Mouse (Mus musculus) midbrain, embryonic 10.5 days (tissue): ENCODE data around the gene Xrcc1. TPM values are rescaled to one million over a fixed set of nuclear protein-coding genes. Genes with fewer than 3 reads are reported as not detected.

Source experiments
- DNase-seq: peaks from one replicate; pipeline ENCODE4 v3.0.0-alpha.2; 2017; ENCODE audit warnings: low spot score
- H3K27ac ChIP-seq: fragments of 300-500 bp; sonication (generic); replicated peaks from 2 replicates; pipeline ENCODE4 v1.5.1; 2016; ENCODE audit warnings: mild to moderate bottlenecking
- H3K27me3 ChIP-seq: fragments of 300-500 bp; sonication (generic); 2 replicates; pipeline ENCODE4 v1.6.1; 2016; ENCODE audit warnings: low read depth, mild to moderate bottlenecking; ENCODE audit not compliant: poor library complexity, severe bottlenecking
- H3K36me3 ChIP-seq: fragments of 300-500 bp; sonication (generic); 2 replicates; pipeline ENCODE4 v1.6.1; 2016; ENCODE audit warnings: mild to moderate bottlenecking, moderate library complexity
- H3K4me1 ChIP-seq: fragments of 300-500 bp; sonication (generic); 2 replicates; pipeline ENCODE4 v1.6.1; 2016
- H3K4me3 ChIP-seq: fragments of 300-500 bp; sonication (generic); 2 replicates; pipeline ENCODE4 v1.5.1; 2016; ENCODE audit warnings: mild to moderate bottlenecking, moderate library complexity
- H3K9me3 ChIP-seq: fragments of 300-500 bp; sonication (generic); replicated peaks from 2 replicates; pipeline ENCODE4 v1.6.1; 2016; ENCODE audit warnings: mild to moderate bottlenecking
- WGBS: fragments of 180-500 bp; shearing (Covaris S2); methylation state at CpG from one replicate; pipeline ENCODE4 v1.1.7; 2016; 5-methylcytosine and 5-hydroxymethylcytosine counted together
- polyA plus RNA-seq: library from polyadenylated mRNA; unstranded; fragments of >200 nt; fragmentation: Nextera tagmentation; extraction: Ambion mirVana; gene quantifications from 2 replicates; pipeline ENCODE4 v1.2.1, GENCODE M21; 2016

Xrcc1 gene
- polyA plus RNA-seq, 1 experiment from 2014 or later: 160 TPM

DNA sequence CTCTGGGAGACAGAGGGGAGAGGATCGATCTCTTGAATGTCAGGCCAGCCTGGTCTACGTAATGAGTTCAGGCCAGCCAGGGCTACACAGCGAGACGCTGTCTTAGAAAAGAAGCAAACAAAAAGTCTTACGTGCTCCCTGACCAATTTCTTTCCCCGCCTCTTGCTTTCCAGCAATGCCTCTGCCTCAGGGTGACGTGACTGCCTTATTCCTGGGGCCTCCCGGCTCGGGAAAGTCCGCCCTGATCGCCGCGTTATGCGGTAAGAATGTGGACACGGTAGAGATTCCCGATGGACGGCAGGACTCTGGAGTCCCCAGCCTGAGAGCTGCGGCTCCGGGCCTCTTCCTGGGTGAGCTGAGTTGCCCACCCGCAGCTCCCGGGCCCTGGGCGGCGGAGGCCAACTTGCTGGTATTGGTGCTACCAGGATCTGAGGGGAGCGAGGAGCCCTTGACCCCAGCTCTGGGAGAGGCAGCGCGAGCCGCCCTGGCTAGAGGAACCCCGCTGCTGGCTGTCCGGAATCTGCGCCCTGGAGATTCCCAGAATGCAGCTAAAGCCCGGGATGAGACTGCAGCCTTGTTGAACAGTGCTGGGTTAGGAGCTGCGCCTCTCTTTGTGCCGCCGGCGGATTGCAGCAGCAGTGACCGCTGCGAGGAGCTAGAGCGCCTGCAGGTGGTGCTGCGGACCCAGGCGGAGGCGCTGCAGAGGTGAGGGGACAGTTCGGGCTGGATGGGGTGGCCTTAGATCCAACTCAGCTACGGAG lies 14.7 kb upstream of the Xrcc1 start:
- Histone ChIP-seq H3K4me1 (peaks cover 43% of the 10 kb centered on the region), H3K4me3 (peak overlapping the region; percentile 77), H3K27me3 (peaks cover 43% of the 10 kb centered on the region), H3K9me3 (no peaks in the 10 kb centered on the region), H3K27ac (peak overlapping the region; percentile 87), H3K36me3 (peaks cover 34% of the 10 kb centered on the region)
- DNase-seq: peak; percentile 87
- 1% methylated on average over 43 of the region's 43 CpGs for WGBS

DNA sequence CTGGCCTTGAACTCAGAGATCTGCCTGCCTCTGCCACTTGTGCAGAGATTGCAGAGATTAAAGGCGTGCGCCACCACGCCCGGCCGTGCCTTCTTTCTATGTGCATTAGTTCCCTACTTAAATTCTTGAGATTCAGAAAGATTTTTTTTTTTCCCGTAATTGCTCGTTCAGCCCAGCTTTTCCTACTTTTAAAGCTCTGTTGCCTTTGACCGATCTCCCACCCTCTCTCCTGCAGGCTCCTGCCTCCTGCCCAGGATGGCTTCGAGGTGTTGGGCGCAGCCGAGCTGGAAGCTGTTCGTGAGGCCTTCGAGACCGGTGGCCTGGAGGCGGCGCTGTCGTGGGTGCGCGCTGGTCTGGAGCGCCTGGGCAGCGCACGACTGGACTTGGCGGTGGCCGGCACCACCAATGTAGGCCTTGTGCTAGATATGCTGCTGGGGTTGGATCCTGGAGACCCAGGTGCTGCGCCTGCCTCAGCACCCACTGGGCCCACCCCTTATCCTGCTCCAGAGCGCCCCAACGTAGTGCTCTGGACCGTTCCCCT lies 13.0 kb upstream of the Xrcc1 start:
- peak; percentile 26 for DNase-seq
- peak overlapping the region; percentile 40; the same call in 1 of the 2 replicates for H3K4me3 ChIP-seq
- H3K27ac ChIP-seq: no peak overlapping the region
- no peaks in the 10 kb centered on the region for H3K9me3 ChIP-seq
- H3K36me3 ChIP-seq: peaks cover 37% of the 10 kb centered on the region
- peaks cover 43% of the 10 kb centered on the region for H3K27me3 ChIP-seq
- 49% methylated on average over 28 of the region's 28 CpGs for WGBS
- H3K4me1 ChIP-seq: peaks cover 43% of the 10 kb centered on the region

DNA sequence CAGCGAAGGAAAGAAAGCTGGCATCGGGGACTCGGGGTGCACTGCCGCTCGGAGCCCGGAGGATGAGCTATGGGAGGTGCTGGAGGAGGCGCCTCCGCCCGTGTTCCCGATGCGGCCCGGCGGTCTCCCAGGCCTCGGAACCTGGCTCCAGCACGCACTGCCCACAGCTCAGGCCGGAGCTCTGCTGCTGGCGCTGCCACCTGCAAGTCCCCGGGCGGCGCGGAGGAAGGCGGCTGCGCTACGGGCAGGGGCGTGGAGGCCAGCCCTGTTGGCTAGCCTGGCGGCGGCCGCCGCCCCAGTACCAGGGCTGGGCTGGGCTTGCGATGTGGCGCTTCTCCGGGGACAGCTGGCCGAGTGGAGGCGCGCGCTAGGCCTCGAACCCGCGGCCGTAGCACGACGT lies 12.3 kb upstream of the Xrcc1 start:
- H3K36me3 ChIP-seq: peaks cover 37% of the 10 kb centered on the region
- H3K9me3 ChIP-seq: 0 out of 2 replicates have a peak, but pooled peaks cover 1% of the 10 kb centered on the region
- peaks cover 43% of the 10 kb centered on the region for H3K4me1 ChIP-seq
- 12% methylated on average over 42 of the region's 42 CpGs for WGBS
- no peak overlapping the region for H3K27ac ChIP-seq
- H3K4me3 ChIP-seq: peak overlapping the region; percentile 40
- H3K27me3 ChIP-seq: peaks cover 43% of the 10 kb centered on the region
- DNase-seq: peak; percentile 37

DNA sequence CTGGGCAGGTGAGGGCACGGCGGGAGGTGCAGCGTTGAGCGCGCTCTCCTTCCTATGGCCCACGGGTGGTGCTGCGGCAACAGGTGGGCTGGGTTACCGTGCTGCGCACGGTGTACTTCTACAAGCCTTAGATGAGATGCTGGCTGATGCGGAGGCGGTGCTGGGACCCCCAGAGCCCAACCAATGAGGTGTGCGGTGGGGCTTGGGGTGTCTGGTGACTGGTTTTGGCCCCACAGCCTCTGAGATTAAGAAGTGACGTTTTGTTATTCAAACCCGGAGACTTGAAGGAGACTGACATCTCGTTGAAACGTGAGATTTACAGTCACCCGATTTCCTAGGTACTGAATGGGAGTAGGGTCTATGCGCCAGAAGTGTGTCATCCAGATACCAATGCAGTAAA lies 11.8 kb upstream of the Xrcc1 start:
- no peak overlapping the region for H3K27ac ChIP-seq
- peak overlapping the region; percentile 40 for H3K4me3 ChIP-seq
- peak; percentile 28 for DNase-seq
- peaks cover 37% of the 10 kb centered on the region for H3K36me3 ChIP-seq
- peaks cover 42% of the 10 kb centered on the region for H3K4me1 ChIP-seq
- 19% methylated on average over 19 of the region's 19 CpGs for WGBS
- H3K9me3 ChIP-seq: 0 out of 2 replicates have a peak, but pooled peaks cover 5% of the 10 kb centered on the region
- H3K27me3 ChIP-seq: peaks cover 43% of the 10 kb centered on the region

DNA sequence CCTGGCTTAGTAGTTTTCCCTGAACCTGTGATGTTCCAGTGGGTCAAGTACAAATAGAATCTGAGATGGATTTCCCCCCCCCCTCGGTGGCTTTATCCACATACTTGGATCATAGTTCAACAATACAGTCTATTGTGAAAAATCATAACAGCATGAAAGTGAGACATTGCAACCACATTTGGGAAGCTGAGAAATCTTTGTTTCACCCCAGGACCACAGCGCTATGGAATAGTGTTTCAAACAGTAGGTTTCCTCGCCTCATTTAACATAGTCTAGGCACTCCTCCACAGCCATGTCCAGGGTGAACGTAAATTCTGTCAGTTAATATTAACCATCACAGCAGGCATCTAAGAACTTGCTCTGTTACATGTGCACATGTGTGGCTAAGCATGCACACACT lies 9.0 kb upstream of the Xrcc1 start:
- DNase-seq: no peak
- 89% methylated on average over 4 of the region's 4 CpGs for WGBS

DNA sequence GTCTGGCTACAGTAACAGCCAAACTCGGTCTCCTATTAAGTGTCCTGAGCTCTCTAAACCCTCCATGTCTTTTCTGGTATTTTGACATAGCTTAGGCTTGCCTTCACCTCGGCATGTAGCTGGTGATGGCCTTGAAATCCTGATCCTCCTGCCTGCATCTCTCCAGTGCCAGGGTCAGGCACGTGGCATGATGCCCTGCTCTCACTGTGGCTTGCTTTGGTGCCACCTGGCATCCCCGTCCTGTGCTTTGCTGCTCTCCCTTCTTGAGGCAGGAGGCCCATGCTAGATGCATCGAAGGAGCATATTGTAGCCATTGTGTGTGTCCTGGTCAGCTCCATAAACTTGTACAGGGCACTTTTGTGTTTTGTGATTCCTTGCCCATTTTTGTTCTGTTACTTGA lies 8.5 kb upstream of the Xrcc1 start:
- no peak overlapping the region for H3K27ac ChIP-seq
- 77% methylated on average over 5 of the region's 5 CpGs for WGBS
- 0 out of 2 replicates have a peak, but pooled peaks cover 5% of the 10 kb centered on the region for H3K9me3 ChIP-seq
- peaks cover 37% of the 10 kb centered on the region for H3K36me3 ChIP-seq
- H3K27me3 ChIP-seq: peaks cover 35% of the 10 kb centered on the region
- no peak for DNase-seq
- H3K4me1 ChIP-seq: peaks cover 15% of the 10 kb centered on the region
- H3K4me3 ChIP-seq: no peak overlapping the region

More for the DNA sequence above, 9.0 kb upstream of the Xrcc1 start:
- Histone ChIP-seq H3K9me3 (0 out of 2 replicates have a peak, but pooled peaks cover 5% of the 10 kb centered on the region), H3K36me3 (peaks cover 37% of the 10 kb centered on the region), H3K27ac (no peak overlapping the region), H3K4me3 (no peak overlapping the region), H3K4me1 (peaks cover 20% of the 10 kb centered on the region), H3K27me3 (peaks cover 40% of the 10 kb centered on the region)

DNA sequence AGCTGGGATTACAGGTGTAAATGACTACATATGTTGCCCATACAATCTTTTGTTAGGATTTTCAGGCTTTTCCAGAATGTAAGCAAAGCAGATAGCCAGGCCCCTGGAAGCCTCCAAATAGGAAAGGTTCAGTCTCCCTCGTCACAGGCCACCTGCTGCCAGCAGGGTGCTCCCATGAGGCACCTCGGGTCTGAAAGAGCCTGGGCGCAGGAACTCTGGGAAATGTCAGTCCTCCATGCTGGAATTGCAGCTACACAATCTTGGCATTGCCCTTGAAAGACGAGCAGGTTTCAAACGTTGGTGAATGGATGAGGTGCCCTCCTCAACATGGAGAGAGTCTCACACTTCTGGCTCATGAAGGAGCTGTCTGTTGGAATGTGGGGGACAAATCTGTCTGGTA lies 7.9 kb upstream of the Xrcc1 start:
- DNase-seq: no peak
- H3K9me3 ChIP-seq: 0 out of 2 replicates have a peak, but pooled peaks cover 5% of the 10 kb centered on the region
- H3K36me3 ChIP-seq: peaks cover 35% of the 10 kb centered on the region
- peaks cover 30% of the 10 kb centered on the region for H3K27me3 ChIP-seq
- H3K27ac ChIP-seq: no peak overlapping the region
- 50% methylated on average over 5 of the region's 5 CpGs for WGBS
- H3K4me3 ChIP-seq: no peak overlapping the region
- H3K4me1 ChIP-seq: peaks cover 13% of the 10 kb centered on the region

DNA sequence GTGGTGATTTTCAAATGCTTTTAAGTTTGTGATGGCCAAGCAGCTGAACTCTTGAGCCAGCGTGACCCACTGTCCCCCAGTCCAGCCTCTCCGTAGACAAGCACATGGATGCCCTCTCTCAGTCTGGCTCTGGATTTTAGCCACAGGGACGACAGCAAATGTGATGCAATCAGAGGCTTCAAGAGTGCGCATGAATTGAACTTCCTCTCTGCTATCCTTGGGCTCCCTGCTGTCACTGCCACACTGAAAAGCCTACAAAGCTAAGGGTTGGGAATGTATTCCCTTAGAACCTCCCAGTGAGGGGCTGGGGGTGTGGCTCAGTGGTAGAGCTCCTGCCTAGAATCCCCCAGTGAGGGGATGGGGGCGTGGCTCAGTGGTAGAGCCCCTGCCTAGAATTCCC lies 7.4 kb upstream of the Xrcc1 start:
- Histone ChIP-seq H3K9me3 (0 out of 2 replicates have a peak, but pooled peaks cover 5% of the 10 kb centered on the region), H3K36me3 (peaks cover 29% of the 10 kb centered on the region), H3K4me1 (peaks cover 7% of the 10 kb centered on the region), H3K4me3 (no peak overlapping the region), H3K27ac (no peak overlapping the region), H3K27me3 (peaks cover 24% of the 10 kb centered on the region)
- DNase-seq: no peak
- 86% methylated on average over 5 of the region's 5 CpGs for WGBS

DNA sequence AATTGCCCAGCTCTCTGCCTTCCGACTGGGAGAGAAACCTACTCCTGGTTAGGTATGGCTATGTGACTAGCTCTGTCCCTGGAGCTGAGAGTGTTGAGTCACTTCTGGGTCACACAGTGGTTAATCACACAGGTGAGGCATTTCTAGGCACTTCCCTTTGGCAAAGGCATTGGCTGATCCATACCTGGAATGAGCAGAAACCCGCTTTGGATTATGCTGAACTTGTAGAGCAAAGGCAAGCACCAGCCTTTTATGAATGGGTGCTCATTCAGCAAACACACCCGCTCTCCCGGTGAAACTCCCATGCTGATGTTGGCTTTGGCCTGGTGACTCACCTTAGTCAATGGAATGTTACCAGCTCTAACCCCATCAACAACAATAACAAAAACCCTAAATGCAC lies 6.4 kb upstream of the Xrcc1 start:
- Histone ChIP-seq H3K27ac (no peak overlapping the region), H3K9me3 (0 out of 2 replicates have a peak, but pooled peaks cover 5% of the 10 kb centered on the region), H3K36me3 (peaks cover 20% of the 10 kb centered on the region), H3K27me3 (peaks cover 14% of the 10 kb centered on the region), H3K4me1 (no peaks in the 10 kb centered on the region), H3K4me3 (no peak overlapping the region)
- WGBS: 87% methylated on average over 4 of the region's 4 CpGs
- DNase-seq: no peak

DNA sequence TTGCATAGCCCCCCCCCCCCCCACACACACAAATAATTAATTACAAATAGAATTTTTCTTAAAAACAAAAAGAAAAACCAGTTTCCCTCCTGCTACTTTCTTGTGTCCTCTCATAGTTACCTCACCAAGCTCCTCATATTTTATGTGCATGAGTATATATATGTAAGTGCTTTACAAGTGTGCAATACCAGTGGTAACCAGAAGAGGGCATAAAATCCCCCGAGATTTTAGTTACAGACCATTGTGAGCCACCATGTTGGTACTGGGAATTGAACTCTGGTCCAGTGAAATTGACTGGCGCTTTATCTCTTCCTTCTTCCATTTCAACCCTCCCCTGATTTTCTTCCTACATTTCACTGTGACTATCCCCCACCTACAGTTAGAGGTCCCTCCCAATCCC lies 1.6 kb upstream of the Xrcc1 start:
- 75% methylated on average over 2 of the region's 2 CpGs for WGBS
- peaks cover 19% of the 10 kb centered on the region for H3K4me1 ChIP-seq
- H3K9me3 ChIP-seq: no peaks in the 10 kb centered on the region
- no peak overlapping the region for H3K27ac ChIP-seq
- H3K36me3 ChIP-seq: peaks cover 17% of the 10 kb centered on the region
- no peaks in the 10 kb centered on the region for H3K27me3 ChIP-seq
- no peak for DNase-seq
- H3K4me3 ChIP-seq: no peak overlapping the region

DNA sequence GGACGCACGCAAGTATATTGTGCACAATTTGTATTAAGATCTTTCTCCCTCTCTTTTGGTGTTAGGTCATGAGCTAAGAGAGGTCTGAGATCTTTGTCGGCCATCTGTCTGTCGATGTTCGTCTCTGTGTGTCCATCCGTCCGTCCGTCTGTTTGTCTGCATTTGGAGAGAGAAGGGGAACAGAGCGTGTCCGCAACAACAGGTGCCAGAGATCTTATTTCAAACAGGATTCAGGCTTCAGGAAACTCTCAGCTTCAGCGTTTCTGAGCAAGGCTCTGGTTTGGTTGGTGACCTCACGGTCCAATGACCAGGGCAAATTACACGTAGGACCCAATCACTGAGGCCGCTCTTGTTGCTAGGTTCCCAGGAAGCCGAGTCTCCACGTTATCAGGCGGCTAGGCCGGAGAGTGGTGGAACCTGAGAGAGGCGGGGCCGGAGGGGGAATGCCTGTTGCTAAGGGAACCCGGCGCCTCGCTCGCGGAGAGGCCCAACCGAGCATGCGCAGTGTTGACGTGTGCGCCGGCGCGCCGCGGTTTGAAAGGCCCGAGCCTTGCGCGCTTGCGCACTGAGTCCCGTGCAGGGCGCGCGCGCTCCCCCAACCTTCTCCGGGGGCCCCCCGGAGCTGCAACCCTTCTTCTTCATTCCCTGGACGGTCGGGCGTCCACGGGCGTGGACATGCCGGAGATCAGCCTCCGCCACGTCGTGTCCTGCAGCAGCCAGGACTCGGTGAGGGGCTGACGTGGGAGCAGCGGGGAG lies 723 bp downstream of the Xrcc1 start:
- WGBS: 1% methylated on average over 57 of the region's 57 CpGs
- Histone ChIP-seq H3K27me3 (no peaks in the 10 kb centered on the region), H3K4me3 (peak overlapping the region; percentile 88), H3K4me1 (peaks cover 19% of the 10 kb centered on the region), H3K9me3 (no peaks in the 10 kb centered on the region), H3K27ac (peak overlapping the region; percentile 90), H3K36me3 (peaks cover 40% of the 10 kb centered on the region)
- DNase-seq: peak; percentile 99

DNA sequence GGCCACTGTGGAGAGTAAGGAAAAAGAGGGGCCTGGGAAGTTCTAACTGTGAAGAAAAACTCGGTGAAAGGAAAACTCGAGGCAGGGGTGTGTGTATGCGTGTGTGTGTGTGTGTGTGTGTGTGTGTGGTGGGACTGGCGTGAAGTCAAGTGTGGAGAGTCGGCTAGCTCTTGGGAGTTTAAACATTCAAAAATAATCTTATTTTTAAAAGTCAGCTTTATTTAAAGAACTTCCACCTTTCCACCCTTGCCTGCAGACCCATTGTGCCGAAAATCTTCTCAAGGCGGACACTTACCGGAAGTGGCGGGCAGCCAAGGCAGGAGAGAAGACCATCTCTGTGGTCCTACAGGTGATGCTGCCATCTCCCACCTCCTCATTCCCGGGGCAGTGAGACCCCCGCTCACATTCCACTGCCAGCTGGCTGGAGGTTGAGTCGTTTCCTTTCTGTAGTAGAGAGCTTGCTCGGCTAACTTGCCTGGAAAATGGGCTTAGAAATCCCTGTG lies 1.5 kb downstream of the Xrcc1 start:
- no peaks in the 10 kb centered on the region for H3K9me3 ChIP-seq
- no peak for DNase-seq
- 39% methylated on average over 13 of the region's 13 CpGs for WGBS
- H3K27ac ChIP-seq: peak overlapping the region; percentile 90
- H3K27me3 ChIP-seq: no peaks in the 10 kb centered on the region
- peaks cover 48% of the 10 kb centered on the region for H3K36me3 ChIP-seq
- peak overlapping the region; percentile 88 for H3K4me3 ChIP-seq
- H3K4me1 ChIP-seq: peaks cover 19% of the 10 kb centered on the region
